Mouse (Mus musculus) midbrain, embryonic 11.5 days (tissue): ENCODE results near the gene Nol12. TPM values are rescaled to one million over a fixed set of nuclear protein-coding genes. Genes with fewer than 3 reads are reported as not detected.

Source experiments
- ATAC-seq: fragments of 200-750 bp; cut with Nextera tagmentation; 2 replicates; pipeline ENCODE4 v1.8.0; 2017; ENCODE audit warnings: moderate TSS enrichment, moderate library complexity; ENCODE audit not compliant: low FRiP score
- DNase-seq: peaks from one replicate; pipeline ENCODE4 v3.0.0; 2015; ENCODE audit warnings: low spot score; ENCODE audit errors: missing footprints
- H3K27ac ChIP-seq: fragments of 300-500 bp; sonication (generic); 2 replicates; pipeline ENCODE4 v1.5.1; 2014; ENCODE audit warnings: low read depth, low read length
- H3K27me3 ChIP-seq: fragments of 300-500 bp; sonication (generic); 2 replicates; pipeline ENCODE4 v1.6.1; 2014; ENCODE audit warnings: mild to moderate bottlenecking, low read length, moderate library complexity, mixed read lengths; ENCODE audit not compliant: control insufficient read depth, insufficient read depth
- H3K36me3 ChIP-seq: fragments of 300-500 bp; sonication (generic); 2 replicates; pipeline ENCODE4 v1.6.1; 2014; ENCODE audit warnings: mild to moderate bottlenecking, low read length, moderate library complexity, mixed read lengths; ENCODE audit not compliant: control insufficient read depth, insufficient read depth
- H3K4me1 ChIP-seq: fragments of 300-500 bp; sonication (generic); 2 replicates; pipeline ENCODE4 v1.6.1; 2014; ENCODE audit warnings: low read length; ENCODE audit not compliant: control insufficient read depth, insufficient read depth
- H3K4me2 ChIP-seq: fragments of 300-500 bp; sonication (generic); 2 replicates; pipeline ENCODE4 v1.6.1; 2014; ENCODE audit warnings: mild to moderate bottlenecking, moderate library complexity
- H3K4me3 ChIP-seq: fragments of 300-500 bp; sonication (generic); 2 replicates; pipeline ENCODE4 v1.5.1; 2014; ENCODE audit warnings: low read depth, low read length
- H3K9ac ChIP-seq: fragments of 300-500 bp; sonication (generic); 2 replicates; pipeline ENCODE4 v1.6.1; 2014; ENCODE audit warnings: low read length
- H3K9me3 ChIP-seq: fragments of 300-500 bp; sonication (generic); 2 replicates; pipeline ENCODE4 v1.6.1; 2016; ENCODE audit warnings: low read length; ENCODE audit not compliant: control insufficient read depth
- WGBS: fragments of 180-500 bp; shearing (Covaris S2); extraction: QIAGEN DNeasy Blood & Tissue Kit; methylation state at CpG from one replicate; pipeline ENCODE4 v1.1.7; 2014; 5-methylcytosine and 5-hydroxymethylcytosine counted together
- microRNA-seq: library from miRNA; unstranded; fragments of <30 nt; microRNA quantifications from one replicate; pipeline ENCODE4, GENCODE M21; 2017
- polyA plus RNA-seq: library from polyadenylated mRNA; unstranded; fragments of >200 nt; fragmentation: Nextera tagmentation; extraction: Ambion mirVana; gene quantifications from 2 replicates; pipeline ENCODE4 v1.2.1, GENCODE M21; 2014

Nol12 gene
- polyA plus RNA-seq, 1 experiment from 2014 or later: 62.7 TPM

- no peak overlapping the region for H3K9ac ChIP-seq
- H3K27ac ChIP-seq: no peak overlapping the region
- no peak for DNase-seq
- H3K4me1 ChIP-seq: no peaks in the 10 kb centered on the region
- 95% methylated on average over 9 of the region's 9 CpGs for WGBS
- H3K36me3 ChIP-seq: peaks cover 26% of the 10 kb centered on the region
- no peaks in the 10 kb centered on the region for H3K27me3 ChIP-seq
- H3K4me3 ChIP-seq: no peak overlapping the region
- H3K4me2 ChIP-seq: no peak overlapping the region
- no peaks in the 10 kb centered on the region for H3K9me3 ChIP-seq
- no peak for ATAC-seq
Observed at GRCm38 (mm10) chr15:78990093-78990463, 55.3 kb downstream of the Nol12 start.

- peaks cover 26% of the 10 kb centered on the region for H3K36me3 ChIP-seq
- no peak overlapping the region for H3K4me2 ChIP-seq
- H3K27me3 ChIP-seq: no peaks in the 10 kb centered on the region
- no peak overlapping the region for H3K27ac ChIP-seq
- H3K9me3 ChIP-seq: no peaks in the 10 kb centered on the region
- 92% methylated on average over 25 of the region's 25 CpGs for WGBS
- ATAC-seq (no peak), DNase-seq (no peak)
- no peak overlapping the region for H3K9ac ChIP-seq
- H3K4me1 ChIP-seq: no peaks in the 10 kb centered on the region
- H3K4me3 ChIP-seq: no peak overlapping the region
Observed at GRCm38 (mm10) chr15:78990970-78991525, 56.3 kb downstream of the Nol12 start.

GRCm38 (mm10) chr15:78992235-78992634 lies 57.5 kb downstream of the Nol12 start:
- Histone ChIP-seq H3K4me3 (no peak overlapping the region), H3K4me1 (no peaks in the 10 kb centered on the region), H3K4me2 (no peak overlapping the region), H3K27ac (no peak overlapping the region), H3K9ac (no peak overlapping the region), H3K36me3 (peaks cover 26% of the 10 kb centered on the region), H3K27me3 (no peaks in the 10 kb centered on the region), H3K9me3 (no peaks in the 10 kb centered on the region)
- DNase-seq: no peak
- WGBS: 92% methylated on average over 7 of the region's 7 CpGs
- ATAC-seq: no peak

GRCm38 (mm10) chr15:78992925-78993324 lies 58.2 kb downstream of the Nol12 start:
- no peaks in the 10 kb centered on the region for H3K27me3 ChIP-seq
- no peak overlapping the region for H3K4me3 ChIP-seq
- H3K4me2 ChIP-seq: no peak overlapping the region
- H3K27ac ChIP-seq: no peak overlapping the region
- no peaks in the 10 kb centered on the region for H3K4me1 ChIP-seq
- 96% methylated on average over 24 of the region's 24 CpGs for WGBS
- ATAC-seq: no peak
- no peak overlapping the region for H3K9ac ChIP-seq
- no peaks in the 10 kb centered on the region for H3K9me3 ChIP-seq
- no peak for DNase-seq
- peaks cover 26% of the 10 kb centered on the region for H3K36me3 ChIP-seq

Small RNA genes lying within 50 kb of the gene (microRNA-seq; reads per million reads assigned to microRNA genes)
- not detected for gene Mir6955

Other genes starting within 250 kb of the Nol12 start
- gene Elfn2, start 216.2 kb upstream of the Nol12 start, polyA plus RNA-seq: 0.18 TPM in 2 replicates
- 57.2 and 61.8 TPM in 2 replicates for gene Mfng, start 161.5 kb upstream of the Nol12 start, polyA plus RNA-seq
- 1.3 and 1.5 TPM in 2 replicates for gene Card10, start 131.9 kb upstream of the Nol12 start, polyA plus RNA-seq
- gene Cdc42ep1, start 92.3 kb upstream of the Nol12 start, polyA plus RNA-seq: 6.4 and 9.0 TPM in 2 replicates
- not detected in 2 replicates for gene Lgals2, start 79.4 kb upstream of the Nol12 start, polyA plus RNA-seq
- 20.5 and 25.7 TPM in 2 replicates for gene Gga1, start 57.7 kb upstream of the Nol12 start, polyA plus RNA-seq
- gene Gm49510, start 35.3 kb upstream of the Nol12 start, polyA plus RNA-seq: 0.11 TPM in 1 of 2 replicates, not detected in the other
- 9.1 and 10.3 TPM in 2 replicates for gene Sh3bp1, start 35.2 kb upstream of the Nol12 start, polyA plus RNA-seq
- 32.6 and 33.8 TPM in 2 replicates for gene Pdxp, start 21.0 kb upstream of the Nol12 start, polyA plus RNA-seq
- gene Lgals1, start 8.2 kb upstream of the Nol12 start, polyA plus RNA-seq: 360 and 382 TPM in 2 replicates
- gene Triobp, start 12.8 kb downstream of the Nol12 start, polyA plus RNA-seq: 33.2 and 34.8 TPM in 2 replicates
- gene H1f0, start 93.5 kb downstream of the Nol12 start, polyA plus RNA-seq: 355 and 376 TPM in 2 replicates
- gene Galr3, start 107.0 kb downstream of the Nol12 start, polyA plus RNA-seq: not detected in 2 replicates
- 52.7 and 53.5 TPM in 2 replicates for gene Ankrd54, start 128.0 kb downstream of the Nol12 start, polyA plus RNA-seq
- gene Eif3l, start 140.2 kb downstream of the Nol12 start, polyA plus RNA-seq: 242 and 251 TPM in 2 replicates
- gene Micall1, start 174.0 kb downstream of the Nol12 start, polyA plus RNA-seq: 5.2 and 5.4 TPM in 2 replicates
- 354 and 362 TPM in 2 replicates for gene Polr2f, start 206.1 kb downstream of the Nol12 start, polyA plus RNA-seq
- 9.5 and 10.2 TPM in 2 replicates for gene 1700088E04Rik, start 206.3 kb downstream of the Nol12 start, polyA plus RNA-seq
- gene Sox10, start 230.3 kb downstream of the Nol12 start, polyA plus RNA-seq: 0.64 and 0.95 TPM in 2 replicates